Mouse (Mus musculus) adrenal gland, adult 2 months (tissue): Measurements from ENCODE around the gene Nudt13. TPM values are rescaled to one million over a fixed set of nuclear protein-coding genes. Genes with fewer than 3 reads are reported as not detected.
"Not testable (repeated sequence)": the region's sequence is repeated elsewhere in the genome, so short reads cannot be mapped to it uniquely, and the experiment has no call there.

ENCODE experiments used
- DNase-seq: peaks from one replicate; pipeline ENCODE4 v3.0.0; 2021
- long read RNA-seq: library from polyadenylated mRNA; stranded (forward); transcript quantifications from one replicate; pipeline ENCODE4 v2.0.0, GENCODE M21; 2021
- polyA plus RNA-seq: library from polyadenylated mRNA; depleted of rRNA; stranded (reverse); fragments of >200 nt; gene quantifications from 2 replicates; pipeline ENCODE4 v1.2.3, GENCODE M21; 2012; rRNA removed
- total RNA-seq, 2 experiments: library from RNA; stranded (reverse); gene quantifications; 2 replicates each; pipeline ENCODE4 v1.2.3; 2021

Gene Nudt13
- 10 to 100 TPM; 45.7 to 55.2 TPM for total RNA-seq
- polyA plus RNA-seq = 22.3 and 23.2 TPM in 2 replicates
- long read RNA-seq, transcript Nudt13-201 (9 exons, 2,494 nt) = major isoform, 9 of 19 reads
- long read RNA-seq, partial matches to known transcripts = 1 of 19 reads
- long read RNA-seq, other reads (novel, unspliced or antisense) = 8 of 19 reads

- DNase-seq = peak; percentile 90
Measured at GRCm38 (mm10) chr14:20294117-20294892, at the start of gene Nudt13. Gene Nudt13 (plus strand): TSS chr14:20294697.

DNA sequence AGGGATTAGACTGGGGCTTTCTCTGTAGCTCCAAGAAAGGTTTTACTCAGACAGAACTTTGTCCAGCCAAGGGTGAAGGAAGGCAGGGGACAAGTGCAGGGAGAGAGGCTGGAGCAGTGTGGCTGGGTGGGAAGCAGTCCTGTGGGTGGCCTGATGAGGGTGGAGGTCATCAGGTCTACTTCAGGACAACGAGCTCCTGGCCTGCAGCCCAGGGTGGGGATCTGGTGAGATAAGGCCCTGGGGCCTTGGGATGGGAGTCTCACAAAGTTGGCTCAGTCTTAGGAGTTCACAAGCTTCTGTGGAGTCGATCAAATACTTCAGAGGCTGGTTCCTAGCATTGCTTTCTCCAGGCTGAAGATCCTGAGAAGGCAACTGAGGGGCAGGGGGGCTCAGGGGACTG lies 49.2 kb upstream of the Nudt13 start:
- no peak for DNase-seq

DNA sequence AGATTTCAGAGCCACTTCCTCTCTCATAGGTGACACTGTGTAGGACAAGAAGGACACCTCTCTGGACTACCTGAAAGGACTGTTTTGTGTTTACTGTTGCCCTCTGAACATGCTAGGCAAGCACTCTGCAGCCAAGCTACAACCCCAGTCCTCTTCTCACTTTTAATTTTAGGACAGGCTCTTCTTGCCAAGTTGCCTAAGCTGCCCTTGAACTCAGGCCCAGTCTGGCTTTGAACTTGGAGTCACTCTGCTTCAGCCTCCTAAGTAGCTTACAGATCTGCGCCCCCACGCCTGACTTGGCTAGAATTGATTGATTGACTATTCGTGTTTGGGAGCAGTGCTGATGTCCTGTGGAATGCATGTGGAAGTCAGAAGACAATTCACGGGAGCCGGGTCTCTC lies 48.6 kb upstream of the Nudt13 start:
- peak; percentile 55 for DNase-seq

DNA sequence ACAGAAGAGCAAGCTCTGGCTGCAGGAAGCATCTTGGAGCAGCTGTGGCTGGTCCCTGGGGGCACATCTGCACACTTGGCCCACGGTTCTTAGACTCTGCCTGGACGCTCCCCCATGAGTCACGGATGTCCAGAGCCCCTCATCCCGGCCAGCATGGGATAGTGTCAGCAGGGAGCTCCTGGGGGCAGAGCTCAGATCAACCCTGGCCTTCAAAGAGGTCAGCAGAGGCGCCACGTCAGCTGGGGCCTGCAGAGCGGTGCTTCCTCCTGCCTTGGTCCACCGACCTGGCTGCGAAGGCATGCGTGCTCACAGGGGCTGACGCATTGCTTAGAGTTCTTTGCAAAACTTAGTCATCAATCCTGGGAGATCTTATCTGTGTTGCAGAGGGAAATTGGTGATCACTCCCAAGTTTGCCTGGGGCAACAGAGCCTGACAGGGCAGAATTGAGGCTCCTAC lies 47.7 kb upstream of the Nudt13 start:
- peak; percentile 85 for DNase-seq

DNA sequence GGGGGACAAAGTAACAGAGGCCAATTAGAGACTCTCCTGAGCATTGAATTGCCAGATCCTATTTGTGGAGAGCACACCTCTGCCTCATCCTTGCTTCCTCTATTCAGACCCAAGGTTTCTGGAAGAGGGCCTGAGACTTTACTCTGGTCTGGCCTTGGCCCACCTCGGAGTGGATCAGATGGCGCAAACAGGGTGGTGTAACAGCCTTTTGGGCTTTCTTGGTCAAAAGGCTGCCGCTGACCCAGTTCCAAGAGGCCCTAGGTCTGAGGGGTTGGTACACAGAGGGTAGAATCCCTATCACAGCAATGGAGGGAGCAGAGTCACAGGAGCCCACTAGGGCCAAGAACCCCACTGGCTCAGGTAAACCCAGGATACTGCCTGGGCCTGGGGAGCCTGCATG lies 46.5 kb upstream of the Nudt13 start:
- DNase-seq = peak; percentile 64

GRCm38 (mm10) chr14:20250237-20251171 lies 44.0 kb upstream of the Nudt13 start:
- peak; percentile 44 for DNase-seq

DNA sequence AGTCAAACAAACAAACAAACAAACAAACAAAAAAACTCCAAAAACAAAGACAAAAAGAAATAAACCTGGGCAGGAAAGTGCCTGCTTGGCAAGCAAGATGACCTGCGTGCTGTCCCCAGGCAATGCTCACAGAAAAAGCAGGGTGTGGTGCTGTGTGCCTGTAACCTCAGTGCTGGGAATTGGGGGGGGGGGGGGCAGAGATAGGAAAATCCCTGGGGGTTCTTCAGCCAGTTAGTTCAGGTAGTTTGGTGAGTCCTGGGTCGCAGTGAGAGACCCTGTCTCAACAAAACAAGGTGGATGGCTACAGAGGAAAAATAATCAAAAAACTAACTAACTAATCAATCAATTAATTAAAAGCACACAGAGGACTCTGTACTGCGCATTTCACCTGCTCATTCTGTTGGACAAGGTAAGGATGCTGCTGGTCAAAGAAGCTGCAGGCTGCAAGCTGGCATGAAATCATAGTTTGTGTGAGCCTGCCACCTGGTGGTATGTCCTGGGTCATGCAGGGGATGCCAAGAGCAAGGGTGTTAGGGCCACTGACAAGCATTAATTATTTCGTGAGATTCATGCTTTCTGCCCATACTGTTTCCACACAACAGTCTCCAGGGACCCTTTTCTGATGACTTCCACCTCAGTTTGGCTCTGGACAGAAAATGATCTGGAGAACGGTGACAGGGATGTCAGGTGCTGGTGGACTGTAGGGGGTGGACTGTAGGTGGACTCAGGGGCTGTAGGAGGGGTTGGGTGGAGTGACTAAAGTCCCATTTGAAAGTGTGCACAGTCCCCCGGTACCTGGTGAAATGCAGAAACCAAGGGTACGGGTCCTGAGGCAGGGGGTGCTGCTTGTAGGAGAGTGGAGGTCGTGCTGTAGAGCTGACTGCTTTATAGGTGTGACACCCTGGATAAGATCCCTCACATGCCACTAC lies 36.0 kb upstream of the Nudt13 start:
- DNase-seq = peak; percentile 79

GRCm38 (mm10) chr14:20262346-20262745 lies 32.2 kb upstream of the Nudt13 start:
- DNase-seq = no peak

DNA sequence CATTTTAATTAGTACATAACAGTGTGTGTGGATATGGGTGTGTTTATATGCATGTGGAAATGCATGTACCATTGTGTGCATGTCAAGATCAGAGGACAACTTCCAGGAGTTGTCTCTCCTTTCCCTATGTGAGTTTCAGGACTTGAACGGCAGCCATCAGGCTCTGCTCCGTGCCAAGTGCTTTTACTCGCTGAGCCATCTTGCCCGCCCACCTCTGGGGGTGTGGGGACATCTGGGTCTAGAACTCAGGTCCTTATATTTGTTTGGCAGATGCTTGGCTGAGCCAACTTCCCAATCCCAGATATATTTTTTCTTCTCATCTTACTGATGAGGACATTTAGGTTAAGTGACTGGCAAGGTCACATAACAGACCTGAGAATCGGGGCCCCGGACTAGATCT lies 26.1 kb upstream of the Nudt13 start:
- DNase-seq = no peak

- no peak for DNase-seq
Measured at GRCm38 (mm10) chr14:20269082-20269809, 25.3 kb upstream of the Nudt13 start, which contains the start of gene Kcnk16. Gene Kcnk16 (minus strand): TSS chr14:20269199.

DNA sequence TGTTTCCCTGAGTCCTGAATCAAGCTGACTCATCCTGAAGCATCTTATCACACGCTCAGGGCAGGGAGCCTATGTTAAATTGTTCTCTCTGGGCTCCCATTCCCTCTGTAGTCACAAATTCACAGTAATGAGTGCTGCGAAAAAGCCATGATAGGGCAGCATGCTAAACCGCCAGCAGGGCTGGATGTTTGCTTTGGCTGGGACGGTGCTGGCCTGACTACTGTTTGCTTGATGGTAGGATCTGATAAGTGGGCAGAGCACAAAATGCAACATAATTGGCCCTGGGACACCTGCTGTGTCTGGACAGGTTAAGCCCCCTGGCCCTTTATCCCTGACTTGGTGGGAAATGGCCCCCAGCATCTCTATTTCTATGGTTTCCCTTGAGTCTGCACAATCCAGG lies 3.1 kb upstream of the Nudt13 start:
- no peak for DNase-seq

- DNase-seq = no peak
Measured at GRCm38 (mm10) chr14:20294947-20295346, 450 bp downstream of the Nudt13 start.

DNA sequence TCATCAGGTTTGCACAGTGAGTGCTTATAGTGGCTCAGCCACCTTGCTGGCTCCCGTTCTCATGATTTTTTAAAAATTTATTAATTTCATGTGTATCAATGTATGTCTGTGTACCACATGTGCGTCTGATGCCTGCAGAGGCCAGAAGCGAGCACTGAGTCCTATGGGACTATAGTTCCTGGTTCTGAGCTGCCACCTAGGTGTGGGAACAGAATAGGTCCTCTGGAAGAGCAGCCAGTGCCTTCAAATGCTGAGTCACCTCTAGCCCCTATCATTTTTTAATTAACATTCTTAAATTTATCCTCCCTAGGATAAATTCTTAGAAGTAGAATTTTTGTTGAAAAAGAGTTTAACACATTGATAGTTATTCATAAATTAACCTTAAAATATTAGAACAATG lies 3.1 kb downstream of the Nudt13 start:
- DNase-seq = no peak

DNA sequence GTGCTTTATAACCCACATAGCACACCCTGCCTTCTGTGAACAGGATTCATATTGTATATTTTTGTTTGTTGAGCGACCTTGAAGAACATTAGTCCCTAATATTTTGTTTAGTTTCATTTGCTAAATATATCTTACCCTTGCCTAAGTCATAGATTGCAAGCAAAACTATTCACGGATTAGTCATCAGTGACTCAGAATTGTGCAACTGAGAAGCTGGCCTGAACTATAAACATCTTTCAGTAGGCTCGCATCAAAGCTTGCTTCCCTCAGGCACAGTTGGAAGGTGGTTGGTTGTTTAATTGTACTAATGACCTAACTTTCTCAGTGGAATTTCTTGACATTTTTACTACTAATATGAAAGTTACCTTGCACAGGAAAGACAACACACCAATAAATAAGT lies 3.6 kb downstream of the Nudt13 start:
- peak; percentile 69 for DNase-seq

- DNase-seq = not testable (repeated sequence)
Measured at GRCm38 (mm10) chr14:20305085-20305484, 10.6 kb downstream of the Nudt13 start.

DNA sequence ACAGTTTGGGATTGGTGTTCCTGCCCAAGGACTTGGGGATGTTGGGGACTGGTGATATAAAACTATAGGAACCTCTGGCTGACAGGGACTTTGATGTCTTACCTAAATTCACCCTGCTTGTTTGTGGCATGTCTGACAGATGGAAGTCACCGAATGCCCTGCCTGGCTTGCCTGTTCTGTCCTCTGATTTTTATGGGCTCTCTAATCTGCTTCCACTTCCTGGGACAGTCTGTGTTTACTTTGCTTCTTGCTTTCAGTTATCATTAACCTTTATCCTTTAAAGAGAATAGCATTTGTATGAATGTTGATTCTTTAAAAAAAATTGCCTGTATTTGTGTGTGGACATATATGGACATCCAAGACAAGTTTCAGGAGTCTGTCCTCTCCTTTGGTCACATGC lies 20.6 kb downstream of the Nudt13 start:
- no peak for DNase-seq

DNA sequence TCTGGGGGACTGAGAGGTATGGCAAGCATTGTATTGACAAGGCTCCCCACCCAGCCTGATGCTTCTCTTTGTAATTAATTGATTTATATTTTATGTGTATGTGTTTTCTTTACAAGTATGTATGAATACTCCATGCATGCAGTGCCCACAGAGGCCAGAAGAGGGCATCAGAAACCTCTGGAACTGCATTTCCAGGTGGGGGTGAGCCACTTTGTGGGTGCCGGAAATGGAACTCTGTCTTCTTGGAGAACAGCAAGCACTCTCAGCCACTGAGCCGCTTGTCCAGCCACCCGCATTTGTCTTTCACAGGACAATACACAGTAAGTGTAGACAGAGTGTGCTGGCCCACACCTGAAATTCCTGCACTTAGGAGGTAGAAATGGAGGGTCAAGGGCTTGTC lies 24.9 kb downstream of the Nudt13 start:
- peak; percentile 33 for DNase-seq

DNA sequence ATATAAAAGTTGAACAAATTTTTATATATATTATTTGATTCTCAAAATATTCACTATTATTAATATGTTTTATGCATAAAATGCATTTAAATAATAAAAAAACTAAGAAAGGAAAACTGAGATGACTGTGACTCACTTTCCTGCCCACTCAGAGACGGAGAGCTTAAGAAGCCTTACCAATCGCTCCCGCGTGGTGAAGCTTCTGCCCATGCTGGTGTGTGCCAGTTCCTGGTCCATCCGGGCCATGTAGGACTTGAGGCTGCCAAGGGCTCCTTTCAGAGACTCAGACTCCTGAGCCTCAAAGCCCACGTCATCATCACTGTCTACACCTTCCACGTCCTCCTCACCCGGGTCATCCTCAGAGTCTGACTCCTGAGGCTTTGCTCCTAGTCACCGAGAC lies 29.7 kb downstream of the Nudt13 start:
- DNase-seq = no peak

DNA sequence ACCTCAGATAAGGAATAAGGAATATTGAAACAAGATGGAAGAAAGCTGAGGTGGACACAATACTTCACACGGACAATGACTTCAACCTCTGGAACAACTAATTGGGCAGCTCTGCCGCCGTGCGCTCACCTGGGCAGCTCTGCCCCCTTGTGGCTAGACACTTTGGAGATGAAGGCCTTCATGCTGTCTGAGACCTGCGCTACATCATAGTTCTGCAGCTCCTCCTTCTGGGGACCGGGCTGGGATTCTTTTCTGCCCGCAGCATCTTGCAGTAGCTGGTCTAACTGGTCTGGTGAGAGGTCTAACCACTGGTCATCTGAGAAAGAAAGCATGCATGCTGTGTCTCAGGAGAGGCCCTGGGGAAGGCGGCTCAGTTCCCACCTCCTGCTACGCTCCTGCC lies 34.0 kb downstream of the Nudt13 start:
- no peak for DNase-seq

DNA sequence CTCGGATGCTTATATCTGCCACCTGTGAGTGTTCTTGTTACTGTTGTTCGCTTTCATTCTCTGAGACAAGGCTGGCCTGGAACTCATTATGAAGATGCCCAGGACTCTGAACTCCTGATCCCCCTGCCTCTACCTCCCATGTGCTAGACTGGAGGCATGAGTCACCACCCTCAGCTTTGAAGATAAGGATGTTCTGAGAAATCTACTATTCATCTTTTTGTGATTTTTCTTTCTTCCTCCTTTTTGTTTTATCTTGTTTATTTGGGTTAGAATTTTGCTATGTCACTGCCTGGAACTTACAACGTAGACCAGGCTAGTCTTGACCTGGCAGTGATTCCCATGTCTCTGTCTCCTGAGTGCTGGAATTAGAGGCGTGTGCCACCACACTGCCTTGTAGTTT lies 36.8 kb downstream of the Nudt13 start:
- no peak for DNase-seq

- DNase-seq = no peak
Measured at GRCm38 (mm10) chr14:20339415-20339814, 44.9 kb downstream of the Nudt13 start.
